Comparison of ENCODE assay signal across 12 mouse cellular contexts in the genomic region with DNA sequence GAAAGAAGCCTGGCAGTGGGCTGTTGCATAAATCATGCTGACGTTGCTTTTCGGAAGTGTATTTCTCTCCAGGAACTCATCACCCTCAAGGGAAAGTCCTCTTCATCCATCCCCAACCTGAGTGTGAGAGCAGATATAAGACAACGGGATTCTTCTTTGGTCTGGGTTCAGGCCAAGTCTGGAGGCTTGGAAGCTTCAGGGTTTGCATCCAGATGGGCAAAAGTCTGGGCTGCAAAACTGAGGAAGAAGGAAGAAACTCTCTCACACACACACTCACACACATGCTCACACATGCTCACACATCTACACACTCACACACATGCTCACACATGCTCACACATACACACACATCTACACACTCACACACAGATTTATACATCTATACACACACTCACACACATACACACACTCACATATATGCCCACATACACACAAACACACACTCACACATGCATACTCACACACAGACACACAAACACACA.
DNase-seq lines count a peak whose midpoint lies in the region; ATAC-seq and TF ChIP-seq lines count a peak whose summit lies in the region.
"Had no signal": no experiment of that assay in that cellular context is flagged by ENCODE, and none has a peak within 500 bp of the region (broad histone marks: within the 10 kb centered on the region; RNA-seq: fewer than 3 reads in every experiment).

No protein-coding gene starts in this region.

- WGBS in heart, embryonic 13.5 days = 9% methylated on average over 3 of the region's 3 CpGs
- WGBS in lung, embryonic 14.5 days = 33% methylated on average over 3 of the region's 3 CpGs
- 37% methylated on average over 3 of the region's 3 CpGs for WGBS in forebrain, embryonic 16.5 days
- WGBS in kidney, adult 2 months = 18% methylated on average over 3 of the region's 3 CpGs

- H3K27ac ChIP-seq in heart, embryonic 13.5 days (replicated peaks) = peak overlapping the region; percentile 85
- H3K27ac ChIP-seq in lung, embryonic 14.5 days (ENCODE audit: low read depth) = peak overlapping the region; percentile 78; the same call in 1 of the 2 replicates
- peak overlapping the region; percentile 60 for H3K27ac ChIP-seq in forebrain, embryonic 16.5 days (ENCODE audit: low read length)
- no peak overlapping the region for H3K27ac ChIP-seq in kidney, adult 2 months (ENCODE audit: insufficient read depth, low read depth, low read length)
- H3K27ac ChIP-seq: hindbrain, embryonic 15.5 days; midbrain, embryonic 10.5 days had no signal

- H3K9me3 ChIP-seq in heart, embryonic 13.5 days = no peaks in the 10 kb centered on the region
- no peaks in the 10 kb centered on the region for H3K9me3 ChIP-seq in lung, embryonic 14.5 days (ENCODE audit: low read depth, low read length)
- no peaks in the 10 kb centered on the region for H3K9me3 ChIP-seq in forebrain, embryonic 16.5 days (ENCODE audit: control insufficient read depth, low read length)
- H3K9me3 ChIP-seq: hindbrain, embryonic 15.5 days; midbrain, embryonic 10.5 days had no signal

- TF ChIP-seq POLR2A in kidney, adult 2 months (IDR thresholded peaks at IDR 0.05; ENCODE audit: low read depth, low read length) = no peak

- peak; percentile 47; the same call in 1 of the 2 replicates for ATAC-seq in heart, embryonic 13.5 days (ENCODE audit: extremely low read depth, insufficient number of reproducible peaks, low FRiP score, low TSS enrichment)
- peak; percentile 84; the same call in 1 of the 2 replicates for ATAC-seq in lung, embryonic 14.5 days (ENCODE audit: insufficient read depth)
- ATAC-seq in forebrain, embryonic 16.5 days = peak; percentile 65
- peak; percentile 12; the same call in 1 of the 2 replicates for ATAC-seq in megakaryocyte progenitor cell, adult 5-6 weeks (replicated peaks; ENCODE audit: poor library complexity)

- peak overlapping the region; percentile 62 for H3K9ac ChIP-seq in heart, embryonic 13.5 days
- no peak overlapping the region for H3K9ac ChIP-seq in lung, embryonic 14.5 days
- H3K9ac ChIP-seq in forebrain, embryonic 16.5 days (replicated peaks; ENCODE audit: low read depth, low read length) = no peak overlapping the region
- H3K9ac ChIP-seq: hindbrain, embryonic 15.5 days had no signal

- H3K4me3 ChIP-seq in heart, embryonic 13.5 days = no peak overlapping the region
- no peak overlapping the region for H3K4me3 ChIP-seq in lung, embryonic 14.5 days (ENCODE audit: low read depth, low read length)
- no peak overlapping the region for H3K4me3 ChIP-seq in forebrain, embryonic 16.5 days (replicated peaks; ENCODE audit: low read length)
- no peak overlapping the region for H3K4me3 ChIP-seq in kidney, adult 2 months (ENCODE audit: insufficient read depth, low read depth, low read length)
- H3K4me3 ChIP-seq: hindbrain, embryonic 15.5 days; midbrain, embryonic 10.5 days had no signal

- 0 out of 2 replicates have a peak overlapping the region, but pooled peaks have one; percentile 4 for H3K4me2 ChIP-seq in heart, embryonic 13.5 days
- no peak overlapping the region for H3K4me2 ChIP-seq in lung, embryonic 14.5 days
- H3K4me2 ChIP-seq in forebrain, embryonic 16.5 days (ENCODE audit: low read length) = no peak overlapping the region
- H3K4me2 ChIP-seq: hindbrain, embryonic 15.5 days had no signal

- H3K36me3 ChIP-seq in heart, embryonic 13.5 days = no peaks in the 10 kb centered on the region
- H3K36me3 ChIP-seq in lung, embryonic 14.5 days (ENCODE audit: insufficient read depth) = no peaks in the 10 kb centered on the region
- no peaks in the 10 kb centered on the region for H3K36me3 ChIP-seq in forebrain, embryonic 16.5 days (ENCODE audit: control insufficient read depth, insufficient read depth)
- no peaks in the 10 kb centered on the region for H3K36me3 ChIP-seq in kidney, adult 2 months (ENCODE audit: control insufficient read depth, insufficient read depth, low read length)
- H3K36me3 ChIP-seq: hindbrain, embryonic 15.5 days; midbrain, embryonic 10.5 days had no signal

- H3K4me1 ChIP-seq in heart, embryonic 13.5 days = peaks cover 42% of the 10 kb centered on the region
- H3K4me1 ChIP-seq in lung, embryonic 14.5 days (ENCODE audit: insufficient read depth) = peaks cover 29% of the 10 kb centered on the region
- peaks cover 19% of the 10 kb centered on the region for H3K4me1 ChIP-seq in forebrain, embryonic 16.5 days (replicated peaks; ENCODE audit: control insufficient read depth, insufficient read depth, low read length)
- H3K4me1 ChIP-seq in kidney, adult 2 months (ENCODE audit: control insufficient read depth, insufficient read depth, low read length) = peaks cover 33% of the 10 kb centered on the region
- H3K4me1 ChIP-seq: hindbrain, embryonic 15.5 days had no signal

- no peak for DNase-seq in heart, postnatal 14 days
- no peak for DNase-seq in lung, embryonic 14.5 days
- DNase-seq in lung, postnatal 10 days = no peak
- DNase-seq in kidney, adult 2 months = no peak
- DNase-seq in thymus, adult 18-20 months = no peak
- DNase-seq: cerebellum, adult 11-12 months; right cerebral cortex, adult 18-20 months had no signal

- TF ChIP-seq CTCF in lung, embryonic 14.5 days (IDR thresholded peaks at IDR 0.05; ENCODE audit: low read depth) = no peak
- no peak for TF ChIP-seq CTCF in kidney, adult 2 months (conservative IDR thresholded peaks at IDR 0.05; ENCODE audit: insufficient read depth, insufficient read length, low read depth, low read length)

- intact Hi-C loops in heart, postnatal 14 days (cut with DNase I) = no loop called here

- no peaks in the 10 kb centered on the region for H3K27me3 ChIP-seq in heart, embryonic 13.5 days (replicated peaks)
- H3K27me3 ChIP-seq in lung, embryonic 14.5 days (ENCODE audit: insufficient read depth, low read length) = no peaks in the 10 kb centered on the region
- H3K27me3 ChIP-seq in forebrain, embryonic 16.5 days (replicated peaks; ENCODE audit: control insufficient read depth, insufficient read depth, low read length) = no peaks in the 10 kb centered on the region
- no peaks in the 10 kb centered on the region for H3K27me3 ChIP-seq in kidney, adult 2 months (replicated peaks; ENCODE audit: control insufficient read depth, insufficient read depth, low read length)
- H3K27me3 ChIP-seq: hindbrain, embryonic 15.5 days had no signal

Comparison
In these comparisons a context has a peak if more than half of its experiments do, and no peak if none do; other contexts are left out.
1. ATAC-seq: peak in every context shown above with its lines; median percentile 84 in lung, embryonic 14.5 days; 65 in forebrain, embryonic 16.5 days; 47 in heart, embryonic 13.5 days; 12 in megakaryocyte progenitor cell, adult 5-6 weeks.